Comparison of ENCODE assay signal across 8 mouse cellular contexts in the genomic region with DNA sequence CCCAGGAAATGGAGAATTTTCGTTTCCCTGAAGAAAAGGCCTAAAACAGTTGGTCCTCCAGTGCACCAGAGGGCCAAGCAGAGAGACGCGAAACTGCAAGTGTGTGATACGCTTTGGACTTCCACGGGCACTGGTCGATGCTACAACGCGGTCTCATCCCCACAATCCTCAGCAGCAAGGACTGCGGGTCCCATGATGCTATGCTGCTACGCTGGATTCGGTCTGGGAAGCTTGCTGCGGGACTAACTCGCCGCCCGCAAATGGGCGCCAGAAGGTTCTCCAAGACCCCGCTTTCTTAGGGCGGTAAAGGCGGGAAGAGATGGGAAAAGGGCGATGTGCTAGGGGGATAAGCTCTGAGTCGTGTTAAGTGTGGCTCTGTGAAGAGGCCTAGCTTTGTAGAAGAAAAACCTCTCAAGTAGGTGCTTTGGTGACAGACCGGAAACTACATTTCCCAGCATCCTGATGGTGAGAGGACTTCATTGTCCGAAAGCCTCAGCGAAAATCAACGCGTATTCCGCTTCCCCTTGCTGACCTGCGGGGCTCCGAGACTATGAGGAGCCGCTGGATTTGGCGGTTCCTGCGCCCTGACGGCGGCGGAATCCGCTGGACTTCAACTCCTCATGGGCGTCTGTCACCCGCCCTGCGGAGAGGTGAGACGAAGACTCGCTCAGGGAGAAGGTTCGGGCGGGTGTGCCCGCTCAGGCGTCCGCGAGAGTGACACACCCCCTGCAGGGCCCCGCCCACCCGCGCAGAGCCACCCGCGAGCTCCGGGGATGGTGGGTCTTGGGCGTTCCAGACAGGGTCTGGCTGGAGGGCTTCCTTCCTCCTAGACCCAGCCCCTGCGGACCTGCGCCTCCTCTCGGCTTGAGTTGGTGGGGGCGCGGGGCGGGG. TPM values are rescaled to one million over a fixed set of nuclear protein-coding genes. Genes with fewer than 3 reads are reported as not detected.
DNase-seq lines count a peak whose midpoint lies in the region; ATAC-seq lines count a peak whose summit lies in the region.

A gene (plus strand): TSS at position 164 of the 891 bp plus-strand sequence.

- peak; percentile 57 to 73 for DNase-seq in adrenal gland, postnatal 4 days (ENCODE audit: low spot score in 2 of 2)
- DNase-seq in heart, adult 11 months, result peak; percentile 99
- peak; percentile 92 for DNase-seq in kidney, adult 11 months
- DNase-seq in left cerebral cortex, postnatal 4 days, result peak; percentile 88
- DNase-seq in midbrain, embryonic 11.5 days (ENCODE audit: low spot score, missing footprints), result peak; percentile 98
- peak; percentile 79 for DNase-seq in right cerebral cortex, postnatal 4 days
- peak; percentile 96 for DNase-seq in yolk sac, embryonic 10.5 days (ENCODE audit: low spot score)

- peak within 1 kb of the TSS; percentile 76 for H3K4me3 ChIP-seq in embryonic facial prominence, embryonic 13.5 days
- peak within 1 kb of the TSS; percentile 76 for H3K4me3 ChIP-seq in midbrain, embryonic 11.5 days (ENCODE audit: low read depth, low read length)

- peak within 1 kb of the TSS; percentile 83 for H3K9ac ChIP-seq in embryonic facial prominence, embryonic 13.5 days
- peak within 1 kb of the TSS; percentile 82 for H3K9ac ChIP-seq in midbrain, embryonic 11.5 days (ENCODE audit: low read length)

- H3K27ac ChIP-seq in embryonic facial prominence, embryonic 13.5 days, result peak within 1 kb of the TSS; percentile 98
- H3K27ac ChIP-seq in midbrain, embryonic 11.5 days (ENCODE audit: low read depth, low read length), result peak within 1 kb of the TSS; percentile 85

- peaks cover 13% of the 10 kb centered on the region for H3K36me3 ChIP-seq in embryonic facial prominence, embryonic 13.5 days
- H3K36me3 ChIP-seq in midbrain, embryonic 11.5 days (ENCODE audit: control insufficient read depth, insufficient read depth, low read length), result peaks cover 3% of the 10 kb centered on the region

- ATAC-seq in embryonic facial prominence, embryonic 13.5 days (ENCODE audit: insufficient number of reproducible peaks, insufficient read depth, low FRiP score, low TSS enrichment, low read depth), result peak; percentile 96
- peak; percentile 98 for ATAC-seq in midbrain, embryonic 11.5 days (ENCODE audit: low FRiP score)

- no peaks in the 10 kb centered on the region for H3K27me3 ChIP-seq in embryonic facial prominence, embryonic 13.5 days
- no peaks in the 10 kb centered on the region for H3K27me3 ChIP-seq in midbrain, embryonic 11.5 days (ENCODE audit: control insufficient read depth, insufficient read depth, low read length)

- H3K9me3 ChIP-seq in embryonic facial prominence, embryonic 13.5 days, result no peaks in the 10 kb centered on the region
- no peaks in the 10 kb centered on the region for H3K9me3 ChIP-seq in midbrain, embryonic 11.5 days (ENCODE audit: control insufficient read depth, low read length)

- WGBS in embryonic facial prominence, embryonic 13.5 days, result under 1% methylated on average over 55 of the region's 60 CpGs
- under 1% methylated on average over 59 of the region's 60 CpGs for WGBS in midbrain, embryonic 11.5 days

- H3K4me1 ChIP-seq in embryonic facial prominence, embryonic 13.5 days, result peaks cover 6% of the 10 kb centered on the region
- H3K4me1 ChIP-seq in midbrain, embryonic 11.5 days (ENCODE audit: control insufficient read depth, insufficient read depth, low read length), result peaks cover 4% of the 10 kb centered on the region; the same call in 1 of the 2 replicates

- intact Hi-C loops in left cerebral cortex, postnatal 4 days (cut with DNase I), result loop anchor here (2.0 kb wide), 1 partner anchor 456 kb away; no protein-coding TSS in a partner anchor

- peak within 1 kb of the TSS; percentile 64 for H3K4me2 ChIP-seq in embryonic facial prominence, embryonic 13.5 days
- H3K4me2 ChIP-seq in midbrain, embryonic 11.5 days, result peak within 1 kb of the TSS; percentile 61

RNA-seq across cellular contexts. Expression of the gene that starts here (rescaled TPM):
- 10 to 100 TPM; 44.7 to 45.8 TPM for total RNA-seq in adrenal gland, postnatal 4 days (2021)
- 59.6 and 64.7 TPM in 2 replicates for polyA plus RNA-seq in embryonic facial prominence, embryonic 13.5 days (2015; fragmentation: Nextera tagmentation; extraction: Ambion mirVana)
- total RNA-seq in left cerebral cortex, postnatal 4 days (2021), result 10 to 100 TPM; 20.6 TPM
- polyA plus RNA-seq in midbrain, embryonic 11.5 days (2014; fragmentation: Nextera tagmentation; extraction: Ambion mirVana), result 87.1 and 93.5 TPM in 2 replicates

Comparison
In these comparisons a context has a peak if more than half of its experiments do, and no peak if none do; other contexts are left out.
1. Peak in every context shown above with its lines: DNase-seq, ATAC-seq, H3K4me3 ChIP-seq and H3K27ac ChIP-seq.